Mouse (Mus musculus): ENCODE measurements around the gene Asic2.
"Not testable (repeated sequence)": the region's sequence is repeated elsewhere in the genome, so short reads cannot be mapped to it uniquely, and the experiment has no call there.

Gene Asic2

DNA sequence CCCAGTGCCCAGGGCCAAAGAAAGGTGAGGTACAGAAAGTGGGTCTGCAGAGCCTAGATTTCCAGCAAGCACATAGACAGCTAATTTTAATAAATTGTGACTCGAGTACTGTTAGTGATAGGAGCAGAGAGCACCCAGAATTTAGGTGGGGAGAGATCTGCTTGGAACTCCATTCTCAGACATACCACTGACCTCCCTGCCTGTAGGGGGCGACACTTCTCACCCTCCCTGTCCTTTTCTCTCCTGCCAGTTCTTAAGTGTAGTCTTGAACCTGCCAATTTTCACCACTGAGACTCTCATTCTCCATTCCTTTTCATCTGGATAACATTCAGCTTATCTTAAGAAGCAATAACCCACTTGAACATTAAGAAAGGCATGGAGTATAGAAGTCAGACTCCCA is 636.3 kb downstream of the Asic2 start:
- no peak for DNase-seq (ENCODE audit: low spot score)

DNA sequence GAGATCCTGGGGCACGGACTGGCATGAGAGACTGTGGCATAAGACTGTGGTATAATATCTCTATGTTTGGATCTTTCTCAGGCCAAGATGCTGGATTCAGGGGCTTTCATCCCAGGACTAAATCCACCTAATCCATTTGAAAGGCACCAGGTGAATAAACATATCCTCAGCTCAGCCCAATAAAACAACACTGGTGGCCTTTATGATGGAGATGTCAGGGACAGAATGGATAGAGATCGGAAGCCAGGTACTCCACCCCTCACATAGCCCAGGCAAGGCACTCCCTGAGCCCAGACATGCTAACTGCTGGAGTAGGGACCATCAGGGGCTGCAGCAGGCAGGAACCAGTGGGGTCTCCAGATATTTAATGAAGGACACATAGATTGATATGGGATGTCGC is 637.3 kb downstream of the Asic2 start:
- no peak for DNase-seq (ENCODE audit: low spot score)

DNA sequence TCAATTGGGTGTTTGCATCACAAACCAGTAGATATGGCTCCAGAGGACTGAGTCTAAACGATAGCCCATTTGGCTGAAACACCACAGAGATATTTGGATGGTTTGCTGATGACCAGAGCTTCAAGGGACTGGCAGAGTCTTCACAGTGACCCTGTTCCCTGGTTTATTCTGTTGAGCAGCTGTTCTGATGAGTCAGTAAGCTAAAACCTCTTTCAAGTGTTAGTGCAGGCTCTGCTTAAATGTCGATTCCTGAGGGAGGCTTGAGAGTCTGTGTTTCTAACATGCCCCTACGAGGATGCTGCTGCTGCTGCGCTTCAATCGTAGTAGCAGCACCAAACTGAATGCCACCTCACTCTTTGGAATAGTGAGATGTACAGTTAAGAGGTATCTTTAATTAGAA is 640.2 kb downstream of the Asic2 start:
- DNase-seq (ENCODE audit: low spot score) = no peak

DNA sequence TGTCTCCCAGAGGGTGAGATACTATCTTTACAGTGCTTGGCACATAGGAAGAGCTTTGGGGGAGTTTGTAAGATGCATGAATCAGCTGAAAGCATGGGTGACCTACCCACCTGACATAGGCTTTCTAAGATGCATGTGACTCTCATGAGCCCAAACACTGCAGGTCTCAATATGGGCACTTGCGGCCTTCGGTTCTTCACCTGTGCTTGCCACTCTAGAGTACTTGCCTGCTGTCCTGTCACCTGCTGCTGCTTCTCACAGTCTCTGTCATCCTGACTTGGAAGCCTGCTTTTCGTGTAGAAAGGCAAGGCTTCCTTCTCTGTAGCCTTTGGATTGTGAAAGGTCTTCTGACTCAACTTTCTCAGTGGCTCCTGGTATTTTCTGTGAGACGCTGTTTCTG is 645.1 kb downstream of the Asic2 start:
- no peak for DNase-seq (ENCODE audit: low spot score)

DNA sequence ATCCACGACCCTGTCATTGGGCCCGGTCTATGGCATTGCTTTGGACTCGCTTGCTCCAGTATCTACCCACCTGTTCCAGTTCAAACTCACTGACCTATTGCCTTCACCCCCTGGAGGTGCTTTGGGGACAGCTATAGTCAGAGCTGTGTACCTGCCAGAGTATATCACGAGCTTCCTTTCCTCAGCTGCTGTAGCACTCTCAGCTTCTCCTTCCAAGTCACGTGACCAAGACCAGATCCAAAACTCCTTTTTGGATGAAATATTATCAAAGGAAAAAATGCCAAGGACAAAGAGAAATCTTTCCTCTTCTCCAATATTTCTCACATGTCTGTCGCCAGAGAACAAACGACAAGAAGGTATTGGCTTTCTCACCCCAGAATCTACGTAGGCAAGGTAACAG is 645.8 kb downstream of the Asic2 start:
- DNase-seq (ENCODE audit: low spot score) = no peak

DNA sequence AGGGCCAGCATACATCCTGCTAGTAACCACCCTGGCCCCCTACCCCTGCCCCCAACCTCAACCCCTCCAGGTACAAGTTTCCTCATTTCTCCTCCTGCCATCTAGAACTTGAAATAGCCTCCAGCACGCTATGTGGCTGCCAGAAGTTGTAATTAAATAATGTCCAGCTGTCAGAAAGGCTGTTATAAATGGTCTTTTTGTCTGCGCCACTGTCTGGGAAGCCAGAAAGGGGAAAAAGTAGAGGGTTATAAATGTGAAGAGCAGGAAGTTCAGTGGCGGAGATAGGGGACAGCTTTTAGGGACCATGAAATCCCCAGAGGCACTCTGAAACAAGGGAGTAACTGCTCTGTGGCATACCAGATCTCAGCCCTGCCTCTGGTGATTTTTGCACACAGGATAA is 678.2 kb downstream of the Asic2 start:
- DNase-seq (ENCODE audit: low spot score) = no peak

DNA sequence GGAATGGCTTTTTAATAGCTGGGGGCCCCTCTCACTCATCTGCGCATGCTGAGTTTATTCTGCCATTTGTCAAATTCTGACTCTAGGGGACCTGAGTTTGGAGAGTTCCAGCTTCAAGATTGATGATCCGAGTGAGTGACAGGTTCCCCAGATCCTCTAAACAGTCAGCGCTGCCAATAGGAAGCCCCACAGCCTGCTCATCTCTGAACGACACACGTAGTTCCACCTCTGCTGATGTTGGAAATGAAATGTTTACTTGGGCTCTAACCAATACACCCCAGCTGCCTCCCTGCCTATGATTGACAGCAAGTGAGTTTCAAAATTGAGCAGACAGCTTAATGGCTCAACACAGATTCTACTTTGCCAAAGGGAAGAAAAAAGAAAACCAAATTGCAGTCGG is 685.1 kb downstream of the Asic2 start:
- no peak for DNase-seq (ENCODE audit: low spot score)

DNA sequence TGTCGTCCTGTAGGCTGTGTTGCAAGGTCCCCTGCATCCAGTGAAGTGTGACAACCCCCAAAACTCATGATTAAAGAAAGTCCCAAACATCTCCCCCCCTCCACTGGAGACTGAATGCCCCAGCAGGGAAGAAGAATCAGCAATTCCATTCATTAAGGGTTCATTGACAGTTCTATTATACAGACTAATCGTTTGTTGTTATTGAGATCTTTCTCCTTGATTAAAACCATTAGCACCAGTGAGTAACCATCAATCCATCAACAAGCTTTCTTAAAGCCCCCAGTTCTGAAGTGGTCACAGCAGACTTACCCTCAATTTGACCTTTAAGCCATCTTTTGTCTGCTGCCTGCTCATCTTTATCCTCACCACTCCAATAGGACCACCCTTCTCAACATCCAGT is 688.2 kb downstream of the Asic2 start:
- no peak for DNase-seq (ENCODE audit: low spot score)

DNA sequence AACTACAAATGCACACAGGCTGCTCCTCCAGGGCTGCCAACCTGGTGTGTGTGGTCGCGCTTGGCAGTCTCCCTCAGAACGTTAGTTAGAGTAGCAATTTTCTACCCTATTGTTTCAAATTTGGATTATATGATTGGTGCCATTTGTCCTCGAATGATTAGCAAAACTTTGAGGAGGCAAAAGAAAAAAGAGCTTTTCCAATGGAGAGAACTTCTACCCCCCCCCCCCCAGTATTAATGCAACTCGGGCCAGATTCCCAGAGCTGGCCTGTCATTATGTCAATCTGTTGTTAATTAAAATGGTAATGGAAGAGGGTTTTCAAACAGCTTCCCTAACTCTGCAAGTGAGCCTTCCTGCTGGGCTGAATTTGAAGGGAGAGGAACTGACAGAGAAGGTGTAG is 690.9 kb downstream of the Asic2 start:
- DNase-seq (ENCODE audit: low spot score) = no peak

DNA sequence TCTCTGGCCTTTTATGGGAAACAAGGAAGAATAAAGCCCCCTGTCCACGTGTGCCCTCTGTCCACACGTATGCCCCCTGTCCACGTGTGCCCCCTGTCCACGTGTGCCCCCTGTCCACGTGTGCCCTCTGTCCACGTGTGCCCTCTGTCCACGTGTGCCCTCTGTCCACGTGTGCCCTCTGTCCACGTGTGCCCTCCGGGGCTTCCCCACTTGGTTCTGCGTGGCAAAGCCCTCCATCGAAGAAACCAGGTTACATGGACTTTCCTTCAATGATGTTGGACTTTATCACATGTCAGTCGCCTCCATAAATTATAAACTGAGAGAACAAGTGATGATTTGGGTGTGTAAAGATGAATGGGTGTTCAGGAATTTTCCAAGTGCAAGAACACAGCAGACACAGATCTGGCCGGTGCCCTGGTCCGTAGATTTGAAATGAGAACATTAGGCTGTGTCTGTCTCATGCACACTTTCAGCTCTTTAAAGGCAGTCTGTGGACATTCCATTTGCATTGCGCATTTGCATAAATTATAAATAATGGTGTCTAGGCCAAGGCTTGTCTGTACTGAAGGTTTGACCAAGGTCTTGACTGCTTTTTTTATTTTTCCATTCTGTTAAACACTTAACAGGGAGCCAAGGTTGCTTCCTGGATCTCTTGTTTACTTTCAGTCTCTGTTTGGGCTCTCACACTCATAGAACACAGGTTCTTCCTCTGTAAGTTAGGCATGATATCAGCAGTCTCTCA is 695.4 kb downstream of the Asic2 start:
- no peak for DNase-seq (ENCODE audit: low spot score)

DNA sequence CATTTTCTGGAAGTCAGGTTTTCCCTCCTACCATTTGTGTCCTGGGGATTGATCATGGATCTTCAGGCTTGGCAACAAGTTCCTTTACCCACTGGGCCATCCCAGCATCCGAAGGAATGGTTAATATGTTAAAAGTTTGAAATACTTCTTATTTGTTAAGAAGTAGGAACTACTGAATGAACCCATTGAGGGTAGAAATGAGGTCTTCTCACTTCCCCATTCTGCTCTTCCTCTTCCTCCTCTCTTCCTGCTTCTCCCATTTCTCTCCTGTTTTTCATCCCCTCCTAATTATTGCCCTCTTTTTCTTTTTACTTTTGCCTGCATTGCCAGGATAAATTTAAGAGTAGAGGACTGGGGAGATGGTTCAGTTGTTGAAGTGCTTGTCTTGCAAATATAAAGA is 696.8 kb downstream of the Asic2 start:
- no peak for DNase-seq (ENCODE audit: low spot score)

DNA sequence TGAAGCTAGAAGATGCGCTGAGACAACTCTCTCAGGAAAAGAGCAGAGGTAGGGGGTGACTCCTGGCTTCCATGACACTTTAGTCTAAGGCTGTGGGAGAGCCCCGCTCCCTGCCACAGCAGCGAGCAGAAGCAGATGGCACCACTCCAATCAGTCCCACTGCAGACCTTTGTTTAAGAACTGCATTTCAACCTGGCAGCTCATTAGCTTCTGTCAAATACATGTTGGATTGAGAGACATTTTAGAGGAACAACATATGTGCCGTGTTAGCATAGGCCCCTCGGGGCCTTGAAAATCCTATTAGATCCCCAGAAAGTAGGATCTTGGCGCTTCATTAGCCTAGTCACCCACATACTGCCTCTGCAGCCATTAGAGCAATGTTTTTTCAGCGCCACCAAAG is 697.7 kb downstream of the Asic2 start:
- no peak for DNase-seq (ENCODE audit: low spot score)

DNA sequence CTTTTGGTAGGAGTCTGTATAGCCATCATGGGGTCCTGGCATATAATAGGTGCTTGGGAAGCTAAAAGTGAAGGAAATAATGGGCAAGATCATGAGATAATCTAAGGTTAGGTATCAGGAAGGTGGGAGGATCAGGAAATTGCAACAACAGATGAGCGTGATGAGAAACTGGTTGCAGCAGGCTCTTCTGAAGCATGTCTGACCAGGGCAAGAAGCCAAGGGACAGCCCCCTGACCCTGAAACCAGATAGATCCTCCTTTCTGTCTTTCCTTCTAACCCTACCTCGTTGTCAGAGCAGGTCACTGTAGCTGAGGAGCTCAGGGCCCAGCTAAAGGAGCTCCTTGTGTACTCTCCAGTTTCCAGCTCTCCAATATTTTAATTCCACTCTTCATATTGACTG is 704.5 kb downstream of the Asic2 start:
- DNase-seq (ENCODE audit: low spot score) = no peak

DNA sequence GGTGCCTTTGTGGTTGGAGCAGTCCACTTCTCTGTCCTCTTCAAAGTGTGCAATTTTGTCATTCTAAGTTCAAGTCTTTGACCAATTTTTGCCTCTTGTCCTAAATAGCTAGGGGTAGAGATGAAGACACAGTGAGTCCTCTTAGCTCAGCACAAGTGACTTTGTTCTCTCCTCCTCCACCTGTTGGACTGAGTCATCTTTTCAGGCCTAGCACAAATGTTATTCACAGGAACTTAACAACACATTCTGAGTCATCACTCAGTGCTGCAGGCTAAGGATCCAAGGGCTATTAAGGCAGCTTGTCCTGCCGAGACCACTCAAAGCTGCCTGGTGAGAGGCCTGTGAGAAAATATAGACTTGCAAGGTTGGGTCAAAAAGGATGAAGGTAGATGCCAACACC is 705.1 kb downstream of the Asic2 start:
- no peak for DNase-seq (ENCODE audit: low spot score)

DNA sequence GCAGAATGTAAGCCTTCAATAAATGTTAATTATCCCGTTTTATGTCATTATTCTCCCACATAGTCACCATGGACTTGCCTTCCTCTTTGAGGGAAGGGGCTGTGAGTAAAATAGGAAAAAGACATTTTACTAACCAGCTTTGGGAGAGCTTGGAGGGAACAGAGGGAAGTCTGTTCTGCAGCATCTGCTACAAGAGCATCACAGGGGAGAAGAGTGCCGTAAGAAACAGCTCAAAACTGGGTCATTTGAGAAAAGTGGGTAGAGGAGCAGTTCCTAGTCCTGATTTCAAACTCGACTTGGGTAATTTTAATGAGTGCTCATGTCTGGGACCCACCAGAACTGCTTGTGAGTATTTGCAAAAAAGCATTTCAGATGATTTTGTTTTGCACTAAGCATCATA is 707.0 kb downstream of the Asic2 start:
- DNase-seq (ENCODE audit: low spot score) = no peak

DNA sequence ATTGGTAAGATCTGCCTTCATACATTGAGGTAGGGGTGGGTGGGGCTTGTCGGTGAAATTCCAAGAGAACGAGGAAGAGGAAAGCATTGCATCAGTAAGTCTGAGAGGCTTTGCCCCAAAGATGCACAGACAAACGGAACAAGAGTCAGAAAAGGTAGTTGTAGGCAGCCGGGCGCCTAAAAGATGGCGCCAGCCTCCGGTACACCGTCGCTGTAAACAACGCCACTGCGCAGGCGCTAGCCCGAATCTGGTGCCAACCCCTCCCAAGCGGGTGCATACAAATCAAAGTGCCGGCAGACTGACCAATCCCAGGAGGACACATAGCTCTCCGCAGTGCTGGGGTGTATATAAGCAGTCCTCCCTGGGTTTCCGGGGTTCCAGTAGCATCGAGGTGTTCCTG is 727.1 kb downstream of the Asic2 start:
- DNase-seq (ENCODE audit: low spot score) = not testable (repeated sequence)

DNA sequence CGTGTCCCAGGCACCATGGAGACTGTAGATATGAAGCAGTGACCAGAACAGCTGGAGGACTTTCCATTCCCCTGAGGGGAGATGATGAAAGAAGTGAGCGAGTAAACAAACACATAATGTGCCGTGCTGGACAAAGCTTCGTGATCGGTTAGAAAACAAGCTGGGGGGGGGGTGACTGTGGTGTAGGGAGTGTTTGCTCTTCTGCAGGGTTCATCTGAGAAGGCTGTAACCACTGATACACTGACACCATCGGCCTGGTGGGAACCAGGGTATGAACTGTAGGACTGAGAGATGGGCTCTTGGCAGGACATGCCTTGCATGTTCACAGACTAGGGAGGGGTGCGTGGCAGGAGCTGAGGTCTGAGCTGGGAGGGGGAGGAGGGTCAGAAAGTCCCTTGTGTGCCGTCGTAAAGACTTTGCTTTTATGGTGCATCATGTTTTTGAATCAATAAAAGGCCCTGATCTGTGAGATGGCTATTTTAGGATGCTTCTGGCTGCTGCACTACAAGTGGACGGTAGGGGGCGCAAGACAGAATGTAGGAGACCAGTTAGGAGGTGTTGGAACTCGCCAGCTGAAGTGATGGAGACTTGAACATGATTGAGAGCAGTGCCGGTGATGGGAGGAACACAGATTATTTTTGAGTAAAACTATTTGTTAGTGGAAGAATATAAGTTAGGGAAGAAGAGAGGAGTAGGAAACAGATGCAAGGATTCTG is 728.1 kb downstream of the Asic2 start:
- no peak for DNase-seq (ENCODE audit: low spot score)

DNA sequence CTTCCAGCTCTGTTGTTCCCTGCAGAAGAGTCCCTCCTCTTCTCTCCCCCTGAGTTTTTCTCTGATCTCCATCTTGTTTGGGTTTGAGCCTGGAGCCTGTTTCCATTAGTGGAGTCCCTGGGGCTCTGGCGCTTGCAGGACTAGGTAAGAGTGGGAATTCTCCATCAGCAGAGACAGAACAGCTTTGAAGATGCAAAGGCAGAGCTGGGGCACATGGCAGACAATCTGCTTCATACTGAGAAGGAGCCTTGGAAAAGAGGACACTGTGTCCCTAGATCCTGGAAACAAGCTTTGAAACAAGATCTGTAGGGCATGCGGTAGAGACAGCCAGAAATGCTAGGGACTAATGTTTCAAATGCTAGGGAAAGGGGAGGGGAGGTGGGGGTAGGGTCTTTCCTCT is 729.2 kb downstream of the Asic2 start:
- DNase-seq (ENCODE audit: low spot score) = no peak

DNA sequence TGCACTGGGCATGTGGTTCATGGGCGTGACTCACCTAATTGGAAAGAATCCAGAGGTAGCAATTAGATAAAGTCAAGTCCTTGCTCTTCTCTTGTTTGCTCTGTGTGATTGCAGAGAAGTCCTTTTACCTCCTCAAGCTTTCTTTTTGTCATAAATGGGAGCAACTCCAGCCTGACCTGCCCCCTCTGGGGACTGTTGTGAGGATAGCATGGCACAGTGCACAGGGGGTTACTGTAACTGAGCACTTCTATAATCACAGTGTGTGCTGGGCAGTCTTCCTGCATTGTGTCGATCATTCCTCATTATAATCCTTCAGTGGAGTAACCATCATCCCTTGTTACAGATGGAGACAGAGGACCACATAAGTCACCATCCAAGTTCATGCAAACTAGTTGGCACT is 732.2 kb downstream of the Asic2 start:
- DNase-seq (ENCODE audit: low spot score) = no peak

DNA sequence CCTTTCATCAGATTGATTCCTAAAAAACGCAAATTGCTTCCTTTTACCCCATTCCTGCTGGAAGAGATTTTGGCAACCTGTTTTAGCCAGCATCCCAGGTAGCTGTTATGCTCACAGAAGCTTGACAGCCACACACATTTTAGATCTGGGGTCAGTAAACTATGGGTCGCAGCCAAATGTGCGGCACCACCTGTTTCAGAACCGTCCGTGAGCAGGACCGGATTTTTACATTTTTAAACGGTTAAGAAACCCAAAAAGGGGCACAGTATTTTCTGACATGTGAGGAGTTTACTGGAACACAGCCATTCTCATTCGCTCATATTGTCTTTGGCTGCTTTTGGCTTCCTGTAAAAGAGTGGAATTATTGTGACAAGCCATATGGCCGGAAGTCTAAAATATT is 744.9 kb downstream of the Asic2 start:
- no peak for DNase-seq (ENCODE audit: low spot score)

DNA sequence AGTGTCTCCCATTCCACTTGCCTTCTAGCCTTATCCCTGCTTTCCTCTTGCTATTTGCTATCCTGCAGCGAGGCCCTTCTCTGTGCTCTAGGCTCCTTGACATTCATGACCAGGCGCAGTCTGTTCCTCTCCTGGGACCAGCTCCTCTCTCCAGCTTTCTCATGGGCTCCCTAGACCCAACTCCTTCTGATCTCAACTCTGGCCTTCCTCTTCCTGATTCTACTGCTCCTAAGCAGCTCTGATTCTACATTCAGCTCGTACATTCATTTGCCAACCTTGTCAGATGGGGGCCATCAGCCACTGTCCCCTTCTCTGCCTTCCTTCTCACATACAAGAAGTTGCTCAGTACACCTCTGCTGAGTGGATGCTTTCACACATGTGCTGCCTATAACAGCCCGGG is 747.5 kb downstream of the Asic2 start:
- no peak for DNase-seq (ENCODE audit: low spot score)

DNA sequence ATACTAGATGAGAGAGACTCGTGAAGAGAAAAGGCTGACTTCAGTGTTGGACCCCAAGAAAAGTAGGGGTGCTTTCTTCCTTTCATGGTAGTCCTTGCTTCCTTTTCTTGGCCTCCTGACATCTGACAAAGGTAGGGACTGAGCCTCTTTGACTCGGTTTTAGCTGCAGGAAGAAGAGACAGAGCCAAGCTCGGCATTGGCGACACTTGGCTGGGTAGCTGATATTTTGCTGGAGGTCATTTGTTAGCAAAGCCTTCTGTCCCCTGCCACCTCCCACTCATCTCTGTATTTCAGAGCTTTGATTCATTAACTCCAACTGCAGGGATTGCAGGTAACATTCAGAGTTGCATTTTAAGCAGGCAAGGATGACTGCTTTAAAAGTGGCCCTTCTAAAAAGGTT is 762.8 kb downstream of the Asic2 start:
- no peak for DNase-seq (ENCODE audit: low spot score)

DNA sequence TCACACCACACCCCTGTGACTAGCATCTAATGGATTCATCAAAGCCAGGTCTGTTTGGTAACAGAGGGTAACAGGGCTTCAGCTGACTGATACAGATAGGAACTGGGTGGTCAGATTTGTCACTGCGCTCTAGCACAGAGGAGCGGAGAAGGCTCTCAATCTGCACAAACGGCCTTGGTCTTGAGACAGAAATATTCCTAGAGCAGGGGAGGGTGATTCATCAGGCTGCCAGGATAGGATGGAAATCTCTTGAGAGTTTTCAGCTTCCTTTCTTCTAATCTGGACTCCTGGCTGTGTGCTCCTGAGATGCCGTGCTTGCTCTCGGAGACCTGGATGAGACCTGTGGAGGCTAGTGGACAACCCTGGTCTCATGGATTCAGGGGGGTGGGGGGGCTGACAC is 765.7 kb downstream of the Asic2 start:
- no peak for DNase-seq (ENCODE audit: low spot score)

DNA sequence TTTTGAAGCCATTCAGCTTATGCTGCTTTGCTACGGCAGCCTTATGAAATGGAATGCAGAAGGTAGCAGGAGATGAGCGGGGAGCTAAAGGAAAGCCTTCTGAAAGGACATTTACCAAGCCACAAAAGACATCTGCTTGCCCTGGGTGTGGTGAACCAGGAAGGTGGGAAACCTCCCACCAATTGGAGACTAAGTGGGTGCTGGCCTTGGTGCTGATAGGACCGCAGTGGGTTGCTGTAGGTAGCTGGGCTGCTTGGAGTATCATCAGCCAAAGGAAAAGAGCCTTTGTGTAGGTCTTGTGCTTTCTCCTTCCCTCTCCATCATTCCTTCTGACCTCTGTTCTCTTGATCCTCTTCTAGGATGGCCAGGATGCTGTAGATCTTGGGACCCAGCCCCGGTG is 774.4 kb downstream of the Asic2 start:
- DNase-seq (ENCODE audit: low spot score) = no peak
